Mouse (Mus musculus) layer of hippocampus, postnatal 25 days (tissue): ENCODE measurements around the gene Olfr465-ps1. TPM values are rescaled to one million over a fixed set of nuclear protein-coding genes. Genes with fewer than 3 reads are reported as not detected.

Experiments
- DNase-seq, 2 experiments: peaks; one replicate each; pipeline ENCODE4 v3.0.0; 2022; ENCODE audit warnings: mixed read lengths in 2 of 2, low spot score in 1 of 2; ENCODE audit errors: extremely low spot score in 1 of 2
- total RNA-seq, 2 experiments: library from RNA; stranded (reverse); gene quantifications; 2 replicates each; pipeline ENCODE4 v1.2.3; 2021

The Olfr465-ps1 gene
- not detected for total RNA-seq

- no peak for DNase-seq
Measured at GRCm38 (mm10) chr13:65137789-65138188, at the start of gene Olfr465-ps1. Gene Olfr465-ps1, plus strand, starts transcription at chr13:65138089.

GRCm38 (mm10) chr13:65095923-65096322, 42.0 kb upstream of the Olfr465-ps1 start:
- no peak for DNase-seq

GRCm38 (mm10) chr13:65097018-65097417, 40.9 kb upstream of the Olfr465-ps1 start:
- no peak for DNase-seq

GRCm38 (mm10) chr13:65100678-65101077, 37.2 kb upstream of the Olfr465-ps1 start:
- no peak for DNase-seq

GRCm38 (mm10) chr13:65101232-65101631, 36.7 kb upstream of the Olfr465-ps1 start:
- no peak for DNase-seq

GRCm38 (mm10) chr13:65111961-65112360, 25.9 kb upstream of the Olfr465-ps1 start:
- no peak for DNase-seq

- DNase-seq = peak; percentile 80 to 86
Measured at GRCm38 (mm10) chr13:65112459-65113110, 25.3 kb upstream of the Olfr465-ps1 start, which contains the start of gene Mfsd14b. Gene Mfsd14b, minus strand, starts transcription at chr13:65112975.

- no peak for DNase-seq
Measured at GRCm38 (mm10) chr13:65113239-65113638, 24.6 kb upstream of the Olfr465-ps1 start.

GRCm38 (mm10) chr13:65120984-65121383, 16.9 kb upstream of the Olfr465-ps1 start:
- DNase-seq = no peak

- no peak for DNase-seq
Measured at GRCm38 (mm10) chr13:65122111-65122510, 15.8 kb upstream of the Olfr465-ps1 start.

- DNase-seq = no peak
Measured at GRCm38 (mm10) chr13:65127063-65127847, 10.6 kb upstream of the Olfr465-ps1 start.

GRCm38 (mm10) chr13:65149940-65150339, 12.1 kb downstream of the Olfr465-ps1 start, which contains the start of gene Olfr466:
Gene Olfr466, plus strand, starts transcription at chr13:65150240.
- DNase-seq = no peak

GRCm38 (mm10) chr13:65174102-65174501, 36.2 kb downstream of the Olfr465-ps1 start:
- no peak for DNase-seq

- DNase-seq = peak; percentile 7 to 45
Measured at GRCm38 (mm10) chr13:65175734-65176471, 38.0 kb downstream of the Olfr465-ps1 start.

GRCm38 (mm10) chr13:65176472-65177091, 38.7 kb downstream of the Olfr465-ps1 start:
- DNase-seq = no peak

Other genes starting within 250 kb of the Olfr465-ps1 start
- gene Cntnap3, start 234.1 kb upstream of the Olfr465-ps1 start, total RNA-seq = 1 to 10 TPM; 3.6 to 4.6 TPM
- not detected for gene Spata31, start 220.7 kb upstream of the Olfr465-ps1 start, total RNA-seq
- gene Spata31d1c, start 105.0 kb upstream of the Olfr465-ps1 start, total RNA-seq = not detected
- gene Prss47, start 85.3 kb upstream of the Olfr465-ps1 start, total RNA-seq = not detected
- gene Mfsd14b, start 25.1 kb upstream of the Olfr465-ps1 start, total RNA-seq = 10 to 100 TPM; 43.1 to 46.3 TPM
- gene Olfr466, start 12.2 kb downstream of the Olfr465-ps1 start, total RNA-seq = not detected
- under 1 TPM; 0.17 to 0.35 TPM for gene Nlrp4f, start 67.9 kb downstream of the Olfr465-ps1 start, total RNA-seq
- gene Gm10775, start 121.5 kb downstream of the Olfr465-ps1 start, total RNA-seq = under 1 TPM in 1 of 2 experiments, not detected in 1; 0.52 TPM
- gene Zfp369, start 140.7 kb downstream of the Olfr465-ps1 start, total RNA-seq = 10 to 100 TPM; 63.2 to 64.2 TPM